Mouse (Mus musculus): ENCODE measurements around the gene Coq8b.

DNA sequence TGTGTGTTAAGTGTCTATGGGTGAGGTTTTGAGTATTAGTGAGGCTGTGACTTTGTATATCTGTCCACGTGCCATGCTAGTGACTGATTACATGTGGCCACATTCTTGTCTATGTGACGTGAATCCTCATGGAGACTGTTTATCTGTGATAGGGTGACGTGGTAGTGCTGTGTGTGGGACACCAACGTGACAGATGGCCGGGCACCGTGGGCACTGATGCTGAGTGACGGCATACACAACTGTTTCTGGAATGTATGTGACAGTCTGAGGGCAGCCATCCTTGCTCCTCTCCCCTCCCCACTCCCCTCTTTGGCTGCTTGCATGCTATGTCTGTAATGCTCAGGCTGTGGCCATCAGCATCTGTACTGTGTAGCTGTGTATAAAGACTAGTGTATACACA is 28.0 kb downstream of the Coq8b start:
- TF ChIP-seq CTCF (IDR thresholded peaks at IDR 0.05; ENCODE audit: extremely low read depth, insufficient read depth, low read length) = no peak
- TF ChIP-seq POLR2A (IDR thresholded peaks at IDR 0.05; ENCODE audit: extremely low read depth, insufficient read depth, low read length) = no peak
